Mouse (Mus musculus) liver, embryonic 12.5 days (tissue): ENCODE data around the gene Hist1h3e. TPM values are rescaled to one million over a fixed set of nuclear protein-coding genes. Genes with fewer than 3 reads are reported as not detected.
"Not testable (repeated sequence)": the region's sequence is repeated elsewhere in the genome, so short reads cannot be mapped to it uniquely, and the experiment has no call there.

Source experiments
- ATAC-seq: fragments of 200-750 bp; cut with Nextera tagmentation; 2 replicates; pipeline ENCODE4 v1.8.0; 2017; ENCODE audit warnings: moderate number of reproducible peaks, mild to moderate bottlenecking, moderate library complexity
- H3K27ac ChIP-seq: fragments of 300-500 bp; sonication (generic); 2 replicates; pipeline ENCODE4 v1.5.1; 2016; ENCODE audit warnings: mild to moderate bottlenecking
- H3K27me3 ChIP-seq: fragments of 300-500 bp; sonication (generic); replicated peaks from 2 replicates; pipeline ENCODE4 v1.6.1; 2016; ENCODE audit warnings: mild to moderate bottlenecking, moderate library complexity
- H3K36me3 ChIP-seq: fragments of 300-500 bp; sonication (generic); 2 replicates; pipeline ENCODE4 v1.6.1; 2016; ENCODE audit warnings: mild to moderate bottlenecking, moderate library complexity
- H3K4me1 ChIP-seq: fragments of 300-500 bp; sonication (generic); 2 replicates; pipeline ENCODE4 v1.6.1; 2016
- H3K4me2 ChIP-seq: fragments of 300-500 bp; sonication (generic); 2 replicates; pipeline ENCODE4 v1.6.1; 2016; ENCODE audit warnings: mild to moderate bottlenecking, moderate library complexity
- H3K4me3 ChIP-seq: fragments of 300-500 bp; sonication (generic); 2 replicates; pipeline ENCODE4 v1.5.1; 2016; ENCODE audit warnings: mild to moderate bottlenecking, moderate library complexity
- H3K9ac ChIP-seq: fragments of 300-500 bp; sonication (generic); 2 replicates; pipeline ENCODE4 v1.6.1; 2016; ENCODE audit warnings: mild to moderate bottlenecking, moderate library complexity
- H3K9me3 ChIP-seq: fragments of 300-500 bp; sonication (generic); replicated peaks from 2 replicates; pipeline ENCODE4 v1.6.1; 2016; ENCODE audit warnings: mild to moderate bottlenecking, moderate library complexity
- WGBS: fragments of 180-500 bp; shearing (Covaris S2); methylation state at CpG from one replicate; pipeline ENCODE4 v1.1.7; 2016; ENCODE audit not compliant: insufficient replicate concordance; 5-methylcytosine and 5-hydroxymethylcytosine counted together
- polyA plus RNA-seq: library from polyadenylated mRNA; unstranded; fragments of >200 nt; fragmentation: Nextera tagmentation; extraction: Ambion mirVana; gene quantifications from 2 replicates; pipeline ENCODE4 v1.2.1, GENCODE M21; 2016

The Hist1h3e gene
- polyA plus RNA-seq, 1 experiment from 2014 or later: 6.2 TPM

DNA sequence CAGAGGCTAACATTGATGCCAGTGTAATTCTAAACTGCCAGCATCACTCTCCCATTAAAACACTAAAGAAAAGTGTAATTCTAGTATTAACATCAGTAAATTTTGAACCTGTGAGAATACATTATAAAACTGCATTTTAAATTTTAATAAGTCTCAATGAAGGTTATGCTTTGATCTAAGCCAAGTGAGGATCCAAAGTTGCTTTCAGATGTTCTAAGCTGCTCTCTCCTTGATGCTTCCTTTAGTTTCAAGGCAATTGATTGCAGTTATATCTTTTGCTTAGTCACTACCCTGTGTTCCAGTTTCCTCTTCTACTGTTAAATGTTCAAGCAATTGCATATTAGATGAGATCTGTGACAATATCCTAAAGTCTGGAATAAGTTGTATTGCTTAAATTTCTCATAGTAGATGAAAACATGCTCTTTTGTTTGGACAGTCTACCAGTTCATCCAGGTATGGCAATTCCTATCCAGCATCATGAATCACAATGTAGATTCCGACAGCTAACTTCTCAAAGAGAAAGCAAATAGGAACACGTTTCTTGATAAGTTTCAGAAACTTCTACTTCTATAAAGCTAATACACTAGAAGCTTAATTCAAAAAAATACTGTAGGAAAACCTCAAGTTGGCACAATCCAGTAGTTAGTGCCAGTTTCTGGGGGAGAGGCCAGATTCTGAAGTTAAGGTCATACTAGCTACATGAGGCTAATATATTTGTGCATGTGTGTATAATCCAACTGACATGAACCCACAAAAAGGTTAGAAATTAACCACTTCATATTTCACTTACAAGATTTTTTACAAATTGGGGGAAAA is 10.3 kb upstream of the Hist1h3e start:
- peak overlapping the region; percentile 99 for H3K27ac ChIP-seq
- peak overlapping the region; percentile 79 for H3K4me2 ChIP-seq
- no peaks in the 10 kb centered on the region for H3K9me3 ChIP-seq
- H3K36me3 ChIP-seq: no peaks in the 10 kb centered on the region
- peak overlapping the region; percentile 85 for H3K9ac ChIP-seq
- 23% methylated on average over 2 of the region's 2 CpGs for WGBS
- H3K4me1 ChIP-seq: peaks cover 42% of the 10 kb centered on the region
- ATAC-seq: no peak
- no peaks in the 10 kb centered on the region for H3K27me3 ChIP-seq
- H3K4me3 ChIP-seq: peak overlapping the region; percentile 58

DNA sequence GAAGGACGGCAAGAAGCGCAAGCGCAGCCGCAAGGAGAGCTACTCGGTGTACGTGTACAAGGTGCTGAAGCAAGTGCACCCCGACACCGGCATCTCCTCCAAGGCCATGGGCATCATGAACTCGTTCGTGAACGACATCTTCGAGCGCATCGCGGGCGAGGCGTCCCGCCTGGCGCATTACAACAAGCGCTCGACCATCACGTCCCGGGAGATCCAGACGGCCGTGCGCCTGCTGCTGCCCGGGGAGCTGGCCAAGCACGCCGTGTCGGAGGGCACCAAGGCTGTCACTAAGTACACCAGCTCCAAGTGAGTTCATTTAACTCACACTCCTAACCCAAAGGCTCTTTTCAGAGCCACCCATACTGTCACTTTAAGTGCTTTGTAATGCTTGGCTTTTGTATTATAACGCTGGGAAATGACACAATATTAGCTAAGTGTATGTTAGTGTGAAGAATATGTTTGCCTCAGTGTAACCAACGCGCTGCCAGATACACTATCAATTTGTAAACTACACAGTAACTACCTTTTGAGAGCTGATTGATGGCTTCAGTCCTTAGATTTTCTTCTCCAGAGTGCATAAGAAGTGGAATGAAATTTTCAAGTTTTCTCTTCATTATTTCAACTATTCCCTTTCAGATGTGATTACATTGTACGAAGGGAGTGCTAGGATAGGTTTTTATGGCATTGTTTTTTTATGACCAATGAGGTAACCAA is 9.5 kb upstream of the Hist1h3e start:
- under 1% methylated on average over 13 of the region's 34 CpGs for WGBS

DNA sequence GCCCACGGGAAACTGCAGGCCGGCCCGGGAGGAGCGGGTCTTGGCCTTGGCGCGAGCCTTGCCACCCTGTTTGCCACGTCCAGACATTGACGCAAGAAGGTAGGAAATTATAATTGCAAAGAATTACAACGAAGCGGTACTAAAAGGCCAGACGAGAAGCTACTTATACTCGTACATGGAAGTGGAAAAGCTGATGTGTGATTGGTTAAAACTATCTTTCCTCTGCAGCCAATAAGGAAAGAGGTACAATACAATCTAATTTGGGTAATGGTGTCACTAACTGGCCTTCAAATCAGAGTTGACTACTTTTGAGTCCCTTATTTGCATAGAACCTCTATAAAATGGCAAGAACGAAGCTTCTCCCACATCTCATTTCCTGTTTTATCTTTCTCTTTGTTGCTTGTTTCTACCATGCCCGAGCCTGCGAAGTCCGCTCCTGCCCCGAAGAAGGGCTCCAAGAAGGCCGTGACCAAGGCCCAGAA is 8.9 kb upstream of the Hist1h3e start, which contains the start of the genes Hist1h2ae and Hist1h2bg:
Gene Hist1h2ae (minus strand): TSS at position 199 of the 482 bp plus-strand sequence.
Gene Hist1h2bg (plus strand): TSS at position 375 of the 482 bp plus-strand sequence.
- Histone ChIP-seq H3K9me3 (no peaks in the 10 kb centered on the region), H3K4me1 (peaks cover 35% of the 10 kb centered on the region), H3K27me3 (no peaks in the 10 kb centered on the region), H3K4me3 (peak within 1 kb of the TSS; percentile 58), H3K27ac (peak within 1 kb of the TSS; percentile 99), H3K9ac (peak within 1 kb of the TSS; percentile 85), H3K4me2 (peak within 1 kb of the TSS; percentile 79), H3K36me3 (no peaks in the 10 kb centered on the region)
- under 1% methylated on average over 18 of the region's 18 CpGs for WGBS
- peak; percentile 81 for ATAC-seq

More for the DNA sequence above, 9.5 kb upstream of the Hist1h3e start:
- peak overlapping the region; percentile 58 for H3K4me3 ChIP-seq
- H3K4me2 ChIP-seq: peak overlapping the region; percentile 79
- peak; percentile 6; the same call in 1 of the 2 replicates for ATAC-seq
- H3K9me3 ChIP-seq, H3K27me3 ChIP-seq, H3K36me3 ChIP-seq: not testable (repeated sequence)
- H3K4me1 ChIP-seq: peaks cover 39% of the 10 kb centered on the region
- H3K9ac ChIP-seq: peak overlapping the region; percentile 85
- H3K27ac ChIP-seq: peak overlapping the region; percentile 99

DNA sequence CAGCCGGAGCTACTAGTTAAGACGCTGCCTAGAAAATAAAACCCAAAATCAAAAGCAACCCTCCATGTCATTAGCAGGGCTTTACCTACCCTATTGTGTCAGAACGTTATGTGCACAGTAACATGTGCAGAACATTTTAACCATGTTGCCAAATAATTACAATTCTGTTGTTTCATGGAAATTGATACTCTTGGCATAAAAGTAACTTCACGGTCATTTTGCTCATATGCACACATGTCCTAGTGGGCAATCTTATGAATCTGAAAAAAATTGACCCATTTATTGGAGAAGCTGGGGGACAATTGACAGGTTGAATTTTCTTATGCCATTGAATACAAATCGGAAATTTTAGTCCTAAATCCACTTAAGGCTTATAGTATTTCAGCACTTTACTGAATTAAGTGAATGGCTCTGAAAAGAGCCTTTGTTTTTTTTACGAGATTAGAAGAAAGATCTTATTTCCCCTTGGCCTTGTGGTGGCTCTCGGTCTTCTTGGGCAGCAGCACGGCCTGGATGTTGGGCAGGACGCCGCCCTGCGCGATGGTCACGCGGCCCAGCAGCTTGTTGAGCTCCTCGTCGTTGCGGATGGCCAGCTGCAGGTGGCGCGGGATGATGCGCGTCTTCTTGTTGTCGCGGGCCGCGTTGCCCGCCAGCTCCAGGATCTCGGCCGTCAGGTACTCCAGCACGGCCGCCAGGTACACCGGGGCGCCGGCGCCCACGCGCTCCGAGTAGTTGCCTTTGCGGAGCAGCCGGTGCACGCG is 8.3 kb upstream of the Hist1h3e start:
- H3K27me3 ChIP-seq, ATAC-seq, H3K36me3 ChIP-seq, H3K9me3 ChIP-seq: not testable (repeated sequence)
- peaks cover 40% of the 10 kb centered on the region for H3K4me1 ChIP-seq
- 2% methylated on average over 27 of the region's 41 CpGs for WGBS
- peak overlapping the region; percentile 79 for H3K4me2 ChIP-seq
- H3K4me3 ChIP-seq: peak overlapping the region; percentile 44
- peak overlapping the region; percentile 75 for H3K9ac ChIP-seq
- H3K27ac ChIP-seq: peak overlapping the region; percentile 99

DNA sequence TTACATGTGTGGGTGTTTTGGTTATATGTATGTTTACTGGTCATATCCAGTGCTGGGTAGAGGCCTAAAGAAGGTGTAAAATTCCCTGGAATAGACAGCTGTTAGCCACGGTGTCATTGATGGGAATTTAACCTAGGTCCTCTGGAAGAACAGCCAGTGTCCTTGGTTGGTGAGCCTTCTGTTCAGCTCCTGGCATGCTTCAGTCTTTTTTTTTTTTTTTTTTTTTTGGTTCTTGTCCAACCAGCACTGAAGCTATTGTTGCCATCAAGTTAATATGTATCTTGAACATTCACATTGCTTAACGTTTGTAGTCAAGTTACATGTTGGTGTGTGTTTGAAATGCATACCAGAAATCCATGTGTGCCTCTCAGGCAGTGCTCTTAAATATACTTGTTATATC is 2.3 kb upstream of the Hist1h3e start:
- H3K36me3 ChIP-seq: no peaks in the 10 kb centered on the region
- H3K27ac ChIP-seq: peak overlapping the region; percentile 99
- no peaks in the 10 kb centered on the region for H3K9me3 ChIP-seq
- 79% methylated on average over 2 of the region's 2 CpGs for WGBS
- peak overlapping the region; percentile 31; the same call in 1 of the 2 replicates for H3K9ac ChIP-seq
- no peak for ATAC-seq
- no peak overlapping the region for H3K4me3 ChIP-seq
- H3K4me2 ChIP-seq: no peak overlapping the region
- H3K27me3 ChIP-seq: no peaks in the 10 kb centered on the region
- peaks cover 55% of the 10 kb centered on the region for H3K4me1 ChIP-seq

DNA sequence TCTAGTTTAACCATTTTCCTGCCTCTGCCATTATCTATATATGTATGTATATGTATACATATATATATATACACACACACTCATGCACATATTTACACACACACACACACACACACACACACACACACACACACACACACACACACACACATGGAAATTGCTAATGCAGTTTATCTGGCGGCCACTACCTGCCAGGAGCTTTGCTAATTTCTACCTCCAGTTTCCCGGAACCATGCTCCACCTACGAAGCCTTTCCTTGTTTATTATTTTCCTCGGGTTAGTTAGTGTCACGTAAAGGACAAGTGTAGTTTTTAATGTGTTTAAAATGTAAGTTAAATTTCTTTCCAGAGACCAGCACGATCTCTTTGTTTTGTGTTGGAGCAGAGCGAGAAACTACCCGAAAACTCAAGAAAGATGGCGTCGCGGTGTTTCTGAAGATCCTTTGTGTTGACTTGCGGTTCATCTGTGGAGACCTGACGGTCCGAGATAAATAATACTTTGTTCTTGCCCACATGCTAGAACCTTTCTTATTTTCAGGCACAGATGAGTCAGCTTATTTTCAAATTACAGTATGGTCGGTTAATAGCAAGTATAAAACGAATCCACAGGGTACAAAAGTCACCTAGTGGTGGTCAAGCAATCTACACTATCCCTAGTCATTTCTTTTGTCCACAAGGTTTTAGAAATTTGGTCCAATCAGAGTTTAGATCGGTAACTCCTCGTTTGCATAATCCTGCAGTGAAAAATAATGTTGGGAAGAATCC is 712 bp upstream of the Hist1h3e start:
- ATAC-seq: no peak
- peak overlapping the region; percentile 53 for H3K4me3 ChIP-seq
- H3K4me1 ChIP-seq: peaks cover 51% of the 10 kb centered on the region
- 5% methylated on average over 18 of the region's 18 CpGs for WGBS
- H3K36me3 ChIP-seq: no peaks in the 10 kb centered on the region
- no peaks in the 10 kb centered on the region for H3K27me3 ChIP-seq
- peak overlapping the region; percentile 82 for H3K4me2 ChIP-seq
- no peaks in the 10 kb centered on the region for H3K9me3 ChIP-seq
- peak overlapping the region; percentile 77 for H3K9ac ChIP-seq
- peak overlapping the region; percentile 99 for H3K27ac ChIP-seq

DNA sequence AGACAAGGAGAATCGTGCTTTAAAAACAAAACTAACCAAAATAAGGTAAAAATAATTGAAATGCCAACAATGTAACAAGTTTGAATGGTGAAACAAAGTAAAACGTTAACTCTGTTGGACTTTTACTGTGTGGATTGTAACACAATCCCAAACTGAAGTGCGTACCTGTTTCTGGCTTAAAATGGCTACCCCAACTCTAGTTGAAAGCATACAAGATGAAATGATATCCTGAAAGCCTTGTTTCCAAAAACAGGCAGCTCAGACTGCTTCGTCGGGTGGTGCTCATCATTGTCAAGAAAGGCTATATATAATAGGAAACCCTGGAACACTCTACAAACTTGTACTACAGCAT is 662 bp downstream of the Hist1h3e start:
- peak overlapping the region; percentile 82 for H3K4me2 ChIP-seq
- peak overlapping the region; percentile 99 for H3K27ac ChIP-seq
- not testable (repeated sequence) for H3K27me3 ChIP-seq, H3K9me3 ChIP-seq, ATAC-seq, H3K36me3 ChIP-seq
- H3K4me1 ChIP-seq: peaks cover 52% of the 10 kb centered on the region
- 0% methylated on average over 2 of the region's 5 CpGs for WGBS
- H3K4me3 ChIP-seq: peak overlapping the region; percentile 53
- H3K9ac ChIP-seq: peak overlapping the region; percentile 71

DNA sequence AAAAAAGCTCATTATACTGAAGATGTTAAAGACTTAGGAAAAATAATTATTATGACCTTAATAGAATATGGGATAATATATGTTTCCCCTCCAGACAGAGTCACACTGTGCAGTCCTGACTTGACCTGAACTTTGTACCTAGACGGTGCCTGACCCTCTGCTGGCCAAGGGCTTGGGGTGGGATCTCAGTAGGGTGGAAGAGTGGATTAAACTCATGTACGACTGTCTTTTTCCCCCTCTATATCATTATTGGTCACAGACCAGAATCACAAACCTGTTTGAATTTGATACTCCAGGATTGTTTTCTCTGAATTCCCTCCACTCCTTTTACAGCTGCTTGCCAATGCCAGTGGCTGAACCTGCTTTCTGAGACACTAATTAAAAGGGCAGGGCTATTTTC is 1.5 kb downstream of the Hist1h3e start:
- Histone ChIP-seq H3K9ac (peak overlapping the region; percentile 61), H3K27ac (peak overlapping the region; percentile 85), H3K4me2 (peak overlapping the region; percentile 58), H3K4me3 (peak overlapping the region; percentile 29; the same call in 1 of the 2 replicates), H3K4me1 (peaks cover 52% of the 10 kb centered on the region)
- not testable (repeated sequence) for H3K36me3 ChIP-seq, H3K27me3 ChIP-seq, ATAC-seq, H3K9me3 ChIP-seq
- WGBS: 29% methylated on average over 2 of the region's 2 CpGs

DNA sequence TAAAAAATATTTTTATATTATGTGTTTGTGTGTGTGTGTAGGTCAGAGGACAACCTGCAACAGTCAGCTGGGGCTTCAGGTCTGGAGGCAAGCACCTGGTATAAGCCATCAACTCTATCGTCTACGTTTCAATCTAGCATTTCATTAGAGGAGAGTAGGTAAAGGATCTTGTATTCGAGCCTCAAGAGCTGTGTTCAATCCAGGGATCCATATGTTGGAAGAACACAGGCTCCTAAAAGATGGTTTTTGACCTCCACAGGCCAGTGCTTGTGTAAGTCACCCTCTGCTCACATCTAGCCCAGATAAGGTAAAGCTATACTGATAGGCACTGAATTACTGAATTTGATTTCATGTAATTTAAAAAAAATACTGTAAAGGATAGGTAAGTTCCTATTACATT is 5.3 kb downstream of the Hist1h3e start:
- no peak for ATAC-seq
- 59% methylated on average over 3 of the region's 3 CpGs for WGBS
- H3K27ac ChIP-seq: peak overlapping the region; percentile 99
- peak overlapping the region; percentile 79 for H3K4me2 ChIP-seq
- peak overlapping the region; percentile 60 for H3K4me3 ChIP-seq
- H3K27me3 ChIP-seq: no peaks in the 10 kb centered on the region
- no peaks in the 10 kb centered on the region for H3K36me3 ChIP-seq
- peaks cover 48% of the 10 kb centered on the region for H3K4me1 ChIP-seq
- no peaks in the 10 kb centered on the region for H3K9me3 ChIP-seq
- peak overlapping the region; percentile 90 for H3K9ac ChIP-seq

DNA sequence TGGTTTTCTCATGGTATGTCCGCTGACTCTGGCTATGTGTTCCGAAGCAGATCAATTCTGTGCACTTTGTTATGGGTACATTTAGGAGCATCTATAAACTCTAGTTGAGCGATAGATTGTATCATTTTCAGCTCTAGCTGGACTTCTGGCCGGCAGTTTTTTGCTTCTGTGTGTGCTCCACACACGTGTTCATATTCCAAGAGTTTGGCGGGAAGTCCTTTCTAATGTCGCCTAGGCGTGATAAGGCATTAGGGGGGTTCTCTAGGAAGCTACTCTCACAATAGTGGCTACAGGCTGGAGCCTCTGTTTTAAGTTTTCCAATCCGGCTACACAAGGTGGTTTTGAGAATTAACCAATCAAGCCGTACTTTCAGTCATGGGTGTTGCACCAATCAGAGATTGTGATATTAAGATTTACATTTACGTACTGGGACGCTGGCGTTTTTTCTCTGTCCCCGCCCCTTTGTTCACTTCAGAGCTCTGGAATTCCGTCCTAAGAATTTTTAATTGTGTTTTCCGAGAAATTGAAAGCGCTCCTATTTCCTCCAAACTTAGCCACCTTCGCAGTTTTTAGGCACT is 6.2 kb downstream of the Hist1h3e start:
- H3K4me3 ChIP-seq: peak overlapping the region; percentile 60

More for the DNA sequence above, 6.2 kb downstream of the Hist1h3e start:
- Histone ChIP-seq H3K36me3 (no peaks in the 10 kb centered on the region), H3K27me3 (no peaks in the 10 kb centered on the region), H3K4me1 (peaks cover 53% of the 10 kb centered on the region), H3K9me3 (no peaks in the 10 kb centered on the region), H3K27ac (peak overlapping the region; percentile 99), H3K4me2 (peak overlapping the region; percentile 79), H3K9ac (peak overlapping the region; percentile 90)
- WGBS: 1% methylated on average over 18 of the region's 18 CpGs
- ATAC-seq: peak; percentile 55
